Mouse (Mus musculus): Measurements from ENCODE around the gene Clec2d. TPM values are rescaled to one million over a fixed set of nuclear protein-coding genes. Genes with fewer than 3 reads are reported as not detected.

Gene Clec2d
- total and polyA plus RNA-seq, 2 experiments: 141 to 532 TPM

GRCm38 (mm10) chr6:129161951-129162350 is 18.5 kb upstream of the Clec2d start:
- no peaks in the 10 kb centered on the region for H3K79me2 ChIP-seq (ENCODE audit: control insufficient read depth, insufficient read depth, low read length)
- H3K4me1 ChIP-seq (ENCODE audit: control insufficient read depth, insufficient read depth, low read length): peaks cover 6% of the 10 kb centered on the region; the same call in 1 of the 2 replicates
- no peaks in the 10 kb centered on the region for H3K27me3 ChIP-seq (ENCODE audit: control insufficient read depth, insufficient read depth, low read length)
- H3K36me3 ChIP-seq (ENCODE audit: control insufficient read depth, insufficient read depth, low read length): no peaks in the 10 kb centered on the region
- H3K27ac ChIP-seq (replicated peaks; ENCODE audit: insufficient read depth, low read depth, low read length): no peak overlapping the region
- no peak for DNase-seq (ENCODE audit: extremely low read depth, low read depth, low spot score)
- no peak for TF ChIP-seq CTCF (IDR thresholded peaks at IDR 0.05; ENCODE audit: low read depth, low read length)
- TF ChIP-seq POLR2A (IDR thresholded peaks at IDR 0.05; ENCODE audit: extremely low read depth, insufficient read depth, low read length): no peak
- H3K4me3 ChIP-seq (ENCODE audit: insufficient read depth, low read depth, low read length): no peak overlapping the region
- no peak overlapping the region for H3K9ac ChIP-seq (ENCODE audit: low read depth, low read length)

- Histone ChIP-seq H3K4me3 (ENCODE audit: insufficient read depth, low read depth, low read length) (no peak overlapping the region), H3K9ac (ENCODE audit: low read depth, low read length) (no peak overlapping the region), H3K36me3 (ENCODE audit: control insufficient read depth, insufficient read depth, low read length) (no peaks in the 10 kb centered on the region), H3K27me3 (ENCODE audit: control insufficient read depth, insufficient read depth, low read length) (no peaks in the 10 kb centered on the region), H3K4me1 (ENCODE audit: control insufficient read depth, insufficient read depth, low read length) (peaks cover 6% of the 10 kb centered on the region; the same call in 1 of the 2 replicates), H3K79me2 (ENCODE audit: control insufficient read depth, insufficient read depth, low read length) (no peaks in the 10 kb centered on the region), H3K27ac (replicated peaks; ENCODE audit: insufficient read depth, low read depth, low read length) (no peak overlapping the region)
- DNase-seq (ENCODE audit: extremely low read depth, low read depth, low spot score): no peak
- WGBS: 87% methylated on average over 3 of the region's 3 CpGs
- TF ChIP-seq POLR2A (IDR thresholded peaks at IDR 0.05; ENCODE audit: extremely low read depth, insufficient read depth, low read length) (no peak), CTCF (IDR thresholded peaks at IDR 0.05; ENCODE audit: low read depth, low read length) (no peak)
These were observed 17.7 kb upstream of the Clec2d start for GRCm38 (mm10) chr6:129162587-129163159.

GRCm38 (mm10) chr6:129163606-129164005 is 16.8 kb upstream of the Clec2d start:
- H3K9ac ChIP-seq (ENCODE audit: low read depth, low read length): no peak overlapping the region
- no peaks in the 10 kb centered on the region for H3K27me3 ChIP-seq (ENCODE audit: control insufficient read depth, insufficient read depth, low read length)
- no peak for DNase-seq (ENCODE audit: extremely low read depth, low read depth, low spot score)
- H3K36me3 ChIP-seq (ENCODE audit: control insufficient read depth, insufficient read depth, low read length): no peaks in the 10 kb centered on the region
- TF ChIP-seq CTCF (IDR thresholded peaks at IDR 0.05; ENCODE audit: low read depth, low read length): no peak
- TF ChIP-seq POLR2A (IDR thresholded peaks at IDR 0.05; ENCODE audit: extremely low read depth, insufficient read depth, low read length): no peak
- no peak overlapping the region for H3K4me3 ChIP-seq (ENCODE audit: insufficient read depth, low read depth, low read length)
- H3K27ac ChIP-seq (replicated peaks; ENCODE audit: insufficient read depth, low read depth, low read length): no peak overlapping the region
- H3K4me1 ChIP-seq (ENCODE audit: control insufficient read depth, insufficient read depth, low read length): peaks cover 6% of the 10 kb centered on the region; the same call in 1 of the 2 replicates
- WGBS: 95% methylated on average over 1 of the region's 1 CpGs
- H3K79me2 ChIP-seq (ENCODE audit: control insufficient read depth, insufficient read depth, low read length): no peaks in the 10 kb centered on the region

GRCm38 (mm10) chr6:129170925-129171324 is 9.5 kb upstream of the Clec2d start:
- Histone ChIP-seq H3K27ac (replicated peaks; ENCODE audit: insufficient read depth, low read depth, low read length) (no peak overlapping the region), H3K27me3 (ENCODE audit: control insufficient read depth, insufficient read depth, low read length) (no peaks in the 10 kb centered on the region), H3K79me2 (ENCODE audit: control insufficient read depth, insufficient read depth, low read length) (no peaks in the 10 kb centered on the region), H3K4me3 (ENCODE audit: insufficient read depth, low read depth, low read length) (no peak overlapping the region), H3K9ac (ENCODE audit: low read depth, low read length) (no peak overlapping the region), H3K4me1 (ENCODE audit: control insufficient read depth, insufficient read depth, low read length) (peaks cover 10% of the 10 kb centered on the region), H3K36me3 (ENCODE audit: control insufficient read depth, insufficient read depth, low read length) (no peaks in the 10 kb centered on the region)
- no peak for DNase-seq (ENCODE audit: extremely low read depth, low read depth, low spot score)
- 100% methylated on average over 1 of the region's 1 CpGs for WGBS
- TF ChIP-seq POLR2A (IDR thresholded peaks at IDR 0.05; ENCODE audit: extremely low read depth, insufficient read depth, low read length): no peak

GRCm38 (mm10) chr6:129171675-129172074 is 8.7 kb upstream of the Clec2d start:
- Histone ChIP-seq H3K27me3 (ENCODE audit: control insufficient read depth, insufficient read depth, low read length) (no peaks in the 10 kb centered on the region), H3K36me3 (ENCODE audit: control insufficient read depth, insufficient read depth, low read length) (no peaks in the 10 kb centered on the region), H3K4me3 (ENCODE audit: insufficient read depth, low read depth, low read length) (no peak overlapping the region), H3K4me1 (ENCODE audit: control insufficient read depth, insufficient read depth, low read length) (peaks cover 11% of the 10 kb centered on the region), H3K27ac (replicated peaks; ENCODE audit: insufficient read depth, low read depth, low read length) (no peak overlapping the region), H3K79me2 (ENCODE audit: control insufficient read depth, insufficient read depth, low read length) (no peaks in the 10 kb centered on the region), H3K9ac (ENCODE audit: low read depth, low read length) (no peak overlapping the region)
- peak; percentile 77 for DNase-seq (ENCODE audit: extremely low read depth, low read depth, low spot score)
- WGBS: 84% methylated on average over 1 of the region's 1 CpGs
- TF ChIP-seq POLR2A (IDR thresholded peaks at IDR 0.05; ENCODE audit: extremely low read depth, insufficient read depth, low read length): no peak
- TF ChIP-seq CTCF (IDR thresholded peaks at IDR 0.05; ENCODE audit: low read depth, low read length): no peak

GRCm38 (mm10) chr6:129174836-129175235 is 5.6 kb upstream of the Clec2d start:
- Histone ChIP-seq H3K4me3 (ENCODE audit: insufficient read depth, low read depth, low read length) (no peak overlapping the region), H3K36me3 (ENCODE audit: control insufficient read depth, insufficient read depth, low read length) (no peaks in the 10 kb centered on the region), H3K27ac (replicated peaks; ENCODE audit: insufficient read depth, low read depth, low read length) (peak overlapping the region; percentile 52), H3K4me1 (ENCODE audit: control insufficient read depth, insufficient read depth, low read length) (peaks cover 20% of the 10 kb centered on the region), H3K79me2 (ENCODE audit: control insufficient read depth, insufficient read depth, low read length) (no peaks in the 10 kb centered on the region), H3K27me3 (ENCODE audit: control insufficient read depth, insufficient read depth, low read length) (no peaks in the 10 kb centered on the region), H3K9ac (ENCODE audit: low read depth, low read length) (no peak overlapping the region)
- TF ChIP-seq CTCF (IDR thresholded peaks at IDR 0.05; ENCODE audit: low read depth, low read length) (no peak), POLR2A (IDR thresholded peaks at IDR 0.05; ENCODE audit: extremely low read depth, insufficient read depth, low read length) (no peak)
- peak; percentile 24 for DNase-seq (ENCODE audit: extremely low read depth, low read depth, low spot score)

Data from liver, adult 2 months (tissue).